Mouse (Mus musculus) forebrain, embryonic 12.5 days (tissue): ENCODE measurements around the gene Lhfpl5. TPM values are rescaled to one million over a fixed set of nuclear protein-coding genes. Genes with fewer than 3 reads are reported as not detected.

Experiments used
- ATAC-seq: fragments of 200-750 bp; cut with Nextera tagmentation; 2 replicates; pipeline ENCODE4 v1.8.0; 2017; ENCODE audit warnings: moderate TSS enrichment; ENCODE audit not compliant: low FRiP score
- H3K27ac ChIP-seq: fragments of 300-500 bp; sonication (generic); 2 replicates; pipeline ENCODE4 v1.5.1; 2016; ENCODE audit warnings: mild to moderate bottlenecking
- H3K27me3 ChIP-seq: fragments of 300-500 bp; sonication (generic); 2 replicates; pipeline ENCODE4 v1.6.1; 2016; ENCODE audit warnings: mild to moderate bottlenecking
- H3K36me3 ChIP-seq: fragments of 300-500 bp; sonication (generic); replicated peaks from 2 replicates; pipeline ENCODE4 v1.6.1; 2016; ENCODE audit warnings: mild to moderate bottlenecking
- H3K4me1 ChIP-seq: fragments of 300-500 bp; sonication (generic); 2 replicates; pipeline ENCODE4 v1.6.1; 2016
- H3K4me2 ChIP-seq: fragments of 300-500 bp; sonication (generic); 2 replicates; pipeline ENCODE4 v1.6.1; 2016; ENCODE audit warnings: mild to moderate bottlenecking, moderate library complexity
- H3K4me3 ChIP-seq: fragments of 300-500 bp; sonication (generic); replicated peaks from 2 replicates; pipeline ENCODE4 v1.5.1; 2016; ENCODE audit warnings: mild to moderate bottlenecking
- H3K9ac ChIP-seq: fragments of 300-500 bp; sonication (generic); 2 replicates; pipeline ENCODE4 v1.6.1; 2016; ENCODE audit warnings: mild to moderate bottlenecking
- H3K9me3 ChIP-seq: fragments of 300-500 bp; sonication (generic); 2 replicates; pipeline ENCODE4 v1.6.1; 2016
- WGBS: fragments of 180-500 bp; shearing (Covaris S2); methylation state at CpG from one replicate; pipeline ENCODE4 v1.1.7; 2016; 5-methylcytosine and 5-hydroxymethylcytosine counted together
- polyA plus RNA-seq: library from polyadenylated mRNA; unstranded; fragments of >200 nt; fragmentation: Nextera tagmentation; extraction: Ambion mirVana; gene quantifications from 2 replicates; pipeline ENCODE4 v1.2.1, GENCODE M21; 2016

Lhfpl5 gene
- 1.3 and 1.5 TPM in 2 replicates for polyA plus RNA-seq

GRCm38 (mm10) chr17:28575244-28576125, at the start of gene Lhfpl5:
Lhfpl5 (plus strand) TSS chr17:28575641.
- H3K4me2 ChIP-seq: peak within 1 kb of the TSS; percentile 68
- peak within 1 kb of the TSS; percentile 38 for H3K4me3 ChIP-seq
- no peaks in the 10 kb centered on the region for H3K36me3 ChIP-seq
- H3K27me3 ChIP-seq: peaks cover 16% of the 10 kb centered on the region
- no peak within 1 kb of the TSS for H3K27ac ChIP-seq
- WGBS: 16% methylated on average over 47 of the region's 50 CpGs
- peak; percentile 81 for ATAC-seq
- peak within 1 kb of the TSS; percentile 22; the same call in 1 of the 2 replicates for H3K9ac ChIP-seq
- peaks cover 8% of the 10 kb centered on the region for H3K4me1 ChIP-seq
- no peaks in the 10 kb centered on the region for H3K9me3 ChIP-seq

DNA sequence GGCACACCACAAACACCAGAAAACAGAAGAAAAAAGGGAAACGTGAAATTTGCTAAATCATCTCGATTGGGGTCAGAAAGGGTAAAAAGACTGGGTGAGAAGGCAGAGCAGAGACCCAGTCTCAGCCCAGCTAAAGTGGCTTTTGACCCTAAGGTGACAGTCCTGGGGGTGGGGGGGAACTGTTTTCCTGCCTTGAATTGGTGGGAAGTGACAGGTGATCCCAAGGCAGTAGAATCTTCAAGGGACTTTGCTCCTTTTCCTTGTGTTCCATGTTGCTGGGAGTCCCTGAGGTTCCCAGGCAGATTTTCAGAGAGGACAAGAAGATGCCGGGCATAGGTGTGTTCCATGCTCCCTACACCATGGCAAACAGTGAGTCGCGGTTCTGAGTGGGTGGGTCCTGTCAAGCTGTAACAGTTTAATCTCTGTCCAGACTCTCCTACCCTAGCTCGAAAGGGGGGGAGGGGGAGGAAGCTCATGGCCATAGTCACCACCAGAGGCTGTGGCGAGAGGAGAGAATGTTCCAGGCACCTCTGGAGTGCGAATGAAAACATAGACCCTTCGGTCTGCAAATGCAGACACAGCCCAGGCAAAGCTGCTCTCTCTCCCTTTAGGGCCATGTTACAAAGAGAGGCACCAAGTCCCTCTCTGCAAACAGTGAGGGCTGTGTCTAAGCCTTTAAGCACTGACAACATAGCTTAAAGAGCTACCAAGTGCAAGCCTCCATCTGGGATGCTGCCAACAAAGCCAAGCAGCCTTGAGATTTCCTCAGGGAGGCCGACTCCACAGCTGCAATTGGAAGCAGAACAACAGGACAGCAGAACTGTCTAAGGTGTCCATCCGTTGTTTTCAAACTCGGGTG, 48.0 kb upstream of the Lhfpl5 start:
- no peaks in the 10 kb centered on the region for H3K36me3 ChIP-seq
- ATAC-seq: no peak
- no peak overlapping the region for H3K27ac ChIP-seq
- no peaks in the 10 kb centered on the region for H3K9me3 ChIP-seq
- no peak overlapping the region for H3K4me3 ChIP-seq
- H3K9ac ChIP-seq: peak overlapping the region; percentile 4; the same call in 1 of the 2 replicates
- H3K4me1 ChIP-seq: peaks cover 15% of the 10 kb centered on the region
- peak overlapping the region; percentile 24; the same call in 1 of the 2 replicates for H3K4me2 ChIP-seq
- 50% methylated on average over 12 of the region's 12 CpGs for WGBS
- peaks cover 45% of the 10 kb centered on the region for H3K27me3 ChIP-seq

GRCm38 (mm10) chr17:28528043-28528351, 47.4 kb upstream of the Lhfpl5 start:
- Histone ChIP-seq H3K27me3 (peaks cover 46% of the 10 kb centered on the region), H3K9ac (no peak overlapping the region)
- 0 out of 2 replicates have a peak, but pooled peaks have one; percentile 53 for ATAC-seq

DNA sequence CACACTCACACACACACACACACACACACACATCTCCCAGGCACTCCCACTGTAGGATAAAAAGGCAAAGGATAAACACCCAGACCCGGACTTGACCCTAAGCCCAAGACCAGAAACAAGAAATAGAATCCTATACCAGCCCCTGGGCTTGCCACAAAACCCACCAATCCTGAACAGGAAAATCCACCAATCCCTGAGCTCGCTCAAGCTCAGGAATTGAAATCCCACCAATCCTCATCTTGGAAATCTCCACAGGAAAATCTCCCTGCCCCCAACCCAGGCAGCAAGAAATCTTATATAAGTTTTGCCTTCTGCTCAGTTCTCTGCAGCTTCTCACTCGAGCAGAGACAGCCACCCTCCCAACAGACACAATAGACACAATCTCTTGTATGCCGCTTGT, 46.3 kb upstream of the Lhfpl5 start:
- Histone ChIP-seq H3K36me3 (no peaks in the 10 kb centered on the region), H3K27ac (no peak overlapping the region), H3K4me3 (no peak overlapping the region), H3K4me1 (peaks cover 8% of the 10 kb centered on the region; the same call in 1 of the 2 replicates), H3K9me3 (no peaks in the 10 kb centered on the region), H3K4me2 (no peak overlapping the region), H3K27me3 (peaks cover 38% of the 10 kb centered on the region), H3K9ac (no peak overlapping the region)
- WGBS: 77% methylated on average over 4 of the region's 4 CpGs
- ATAC-seq: no peak

More at GRCm38 (mm10) chr17:28528043-28528351, 47.4 kb upstream of the Lhfpl5 start:
- Histone ChIP-seq H3K4me3 (no peak overlapping the region), H3K9me3 (no peaks in the 10 kb centered on the region), H3K4me1 (peaks cover 11% of the 10 kb centered on the region; the same call in 1 of the 2 replicates), H3K27ac (no peak overlapping the region), H3K36me3 (no peaks in the 10 kb centered on the region), H3K4me2 (peak overlapping the region; percentile 24; the same call in 1 of the 2 replicates)
- WGBS: 5% methylated on average over 6 of the region's 6 CpGs

DNA sequence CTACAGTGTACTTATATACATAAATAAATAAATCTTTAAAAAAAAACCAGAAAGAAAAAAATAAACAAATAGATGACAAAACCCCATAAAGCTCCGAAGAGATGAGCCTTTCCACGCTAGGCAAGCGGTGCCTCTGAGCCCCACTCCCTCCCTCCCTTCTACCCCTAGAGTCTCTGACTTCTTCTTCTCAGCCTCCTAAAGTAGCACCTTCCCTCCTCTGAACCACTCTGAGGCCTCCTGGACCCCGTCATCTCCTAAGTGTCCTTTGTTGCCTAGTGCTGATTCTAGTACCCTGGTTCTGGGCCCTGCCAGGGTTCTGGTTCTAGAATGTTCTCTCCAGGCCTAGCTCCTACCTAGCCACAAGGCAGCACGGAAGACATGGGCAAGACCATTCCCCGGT, 44.9 kb upstream of the Lhfpl5 start, which contains the start of gene Armc12:
TSS of gene Armc12 (plus strand) at position 301 of the 400 bp plus-strand sequence.
- H3K4me3 ChIP-seq: no peak within 1 kb of the TSS
- 0 out of 2 replicates have a peak within 1 kb of the TSS, but pooled peaks have one; percentile 22 for H3K4me2 ChIP-seq
- no peak within 1 kb of the TSS for H3K27ac ChIP-seq
- H3K4me1 ChIP-seq: peaks cover 8% of the 10 kb centered on the region; the same call in 1 of the 2 replicates
- ATAC-seq: no peak
- no peaks in the 10 kb centered on the region for H3K36me3 ChIP-seq
- no peaks in the 10 kb centered on the region for H3K9me3 ChIP-seq
- H3K9ac ChIP-seq: no peak within 1 kb of the TSS
- WGBS: 89% methylated on average over 6 of the region's 6 CpGs
- peaks cover 30% of the 10 kb centered on the region; the same call in 1 of the 2 replicates for H3K27me3 ChIP-seq

GRCm38 (mm10) chr17:28531946-28532345, 43.5 kb upstream of the Lhfpl5 start:
- Histone ChIP-seq H3K4me1 (peaks cover 8% of the 10 kb centered on the region; the same call in 1 of the 2 replicates), H3K27me3 (peaks cover 30% of the 10 kb centered on the region; the same call in 1 of the 2 replicates), H3K36me3 (no peaks in the 10 kb centered on the region), H3K4me2 (peak overlapping the region; percentile 22), H3K9me3 (no peaks in the 10 kb centered on the region), H3K4me3 (0 out of 2 replicates have a peak overlapping the region, but pooled peaks have one; percentile 8), H3K9ac (no peak overlapping the region), H3K27ac (no peak overlapping the region)
- WGBS: 15% methylated on average over 18 of the region's 18 CpGs
- no peak for ATAC-seq

- Histone ChIP-seq H3K27ac (no peak overlapping the region), H3K4me2 (no peak overlapping the region), H3K9ac (no peak overlapping the region), H3K27me3 (peaks cover 29% of the 10 kb centered on the region; the same call in 1 of the 2 replicates), H3K4me3 (no peak overlapping the region), H3K4me1 (peaks cover 6% of the 10 kb centered on the region; the same call in 1 of the 2 replicates), H3K36me3 (no peaks in the 10 kb centered on the region), H3K9me3 (no peaks in the 10 kb centered on the region)
- no peak for ATAC-seq
- WGBS: 88% methylated on average over 7 of the region's 7 CpGs
Observed at GRCm38 (mm10) chr17:28532557-28532956, 42.9 kb upstream of the Lhfpl5 start.

DNA sequence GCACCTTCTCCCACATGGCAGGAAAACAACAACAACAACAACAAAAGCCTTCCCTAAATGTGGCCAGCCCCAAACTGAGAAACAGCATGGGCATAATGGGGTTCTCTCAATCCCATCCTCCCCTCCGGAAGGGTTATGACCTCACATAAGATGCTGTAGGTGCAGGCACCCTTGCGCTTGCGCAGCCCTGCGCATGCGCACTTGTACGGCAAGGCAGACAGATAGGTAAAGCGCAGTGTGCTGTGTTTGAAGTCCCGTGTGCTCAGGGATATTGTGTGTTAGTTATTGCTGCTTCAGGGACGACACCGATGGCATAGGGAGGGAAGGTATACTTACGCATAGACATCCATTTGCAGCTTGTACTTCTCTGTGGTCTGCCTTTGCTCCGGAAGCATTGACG, 42.1 kb upstream of the Lhfpl5 start:
- Histone ChIP-seq H3K36me3 (no peaks in the 10 kb centered on the region), H3K9me3 (no peaks in the 10 kb centered on the region), H3K4me1 (0 out of 2 replicates have a peak, but pooled peaks cover 3% of the 10 kb centered on the region), H3K27ac (no peak overlapping the region), H3K4me3 (no peak overlapping the region), H3K27me3 (peaks cover 26% of the 10 kb centered on the region; the same call in 1 of the 2 replicates), H3K4me2 (no peak overlapping the region), H3K9ac (no peak overlapping the region)
- no peak for ATAC-seq
- 93% methylated on average over 13 of the region's 13 CpGs for WGBS

DNA sequence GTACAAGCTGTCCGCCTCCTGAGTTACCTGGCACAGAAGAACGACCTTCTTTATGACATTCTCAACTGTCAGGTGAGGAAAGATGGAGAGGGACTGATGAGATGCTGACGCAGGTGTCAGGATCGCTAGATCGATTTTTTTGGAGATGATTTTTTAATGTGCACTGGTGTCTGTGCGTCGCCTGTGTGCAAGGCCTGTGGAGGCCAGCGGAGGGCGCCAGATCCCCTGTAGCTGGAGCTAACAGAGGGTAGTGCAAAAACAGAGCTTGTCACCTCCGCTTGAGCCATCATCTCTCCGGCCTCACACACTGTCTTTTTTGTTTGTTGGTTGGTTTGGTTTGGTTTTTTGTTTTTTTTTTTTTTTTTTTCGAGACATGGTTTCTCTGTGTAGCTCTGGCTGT, 37.6 kb upstream of the Lhfpl5 start:
- Histone ChIP-seq H3K9ac (no peak overlapping the region), H3K4me2 (no peak overlapping the region), H3K36me3 (no peaks in the 10 kb centered on the region), H3K4me3 (no peak overlapping the region), H3K27ac (no peak overlapping the region), H3K9me3 (peaks cover 11% of the 10 kb centered on the region), H3K4me1 (no peaks in the 10 kb centered on the region), H3K27me3 (no peaks in the 10 kb centered on the region)
- ATAC-seq: no peak
- 56% methylated on average over 12 of the region's 12 CpGs for WGBS

DNA sequence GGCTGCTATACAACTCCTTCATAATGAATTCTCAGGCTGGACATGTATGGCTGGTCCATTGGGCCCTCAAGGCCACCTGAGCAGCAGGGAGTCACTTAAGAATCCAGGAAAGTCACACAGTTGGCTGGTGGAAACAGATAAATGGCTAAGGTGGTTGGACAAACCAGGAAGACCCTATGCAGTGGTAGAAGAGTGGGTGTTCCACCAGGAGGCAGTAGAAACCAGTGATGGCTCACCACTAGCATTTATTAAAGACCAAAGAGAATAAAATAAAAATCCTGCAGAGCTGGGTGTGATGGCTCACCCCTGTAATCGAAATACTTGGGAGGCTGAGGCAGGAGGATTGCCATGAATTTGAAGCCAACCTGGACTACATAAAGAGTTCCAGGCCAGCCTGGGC, 28.5 kb upstream of the Lhfpl5 start:
- ATAC-seq: no peak
- 96% methylated on average over 1 of the region's 1 CpGs for WGBS
- peaks cover 2% of the 10 kb centered on the region for H3K9me3 ChIP-seq
- no peaks in the 10 kb centered on the region for H3K4me1 ChIP-seq
- no peaks in the 10 kb centered on the region for H3K36me3 ChIP-seq
- no peak overlapping the region for H3K4me3 ChIP-seq
- no peak overlapping the region for H3K4me2 ChIP-seq
- no peak overlapping the region for H3K9ac ChIP-seq
- H3K27me3 ChIP-seq: no peaks in the 10 kb centered on the region
- no peak overlapping the region for H3K27ac ChIP-seq

DNA sequence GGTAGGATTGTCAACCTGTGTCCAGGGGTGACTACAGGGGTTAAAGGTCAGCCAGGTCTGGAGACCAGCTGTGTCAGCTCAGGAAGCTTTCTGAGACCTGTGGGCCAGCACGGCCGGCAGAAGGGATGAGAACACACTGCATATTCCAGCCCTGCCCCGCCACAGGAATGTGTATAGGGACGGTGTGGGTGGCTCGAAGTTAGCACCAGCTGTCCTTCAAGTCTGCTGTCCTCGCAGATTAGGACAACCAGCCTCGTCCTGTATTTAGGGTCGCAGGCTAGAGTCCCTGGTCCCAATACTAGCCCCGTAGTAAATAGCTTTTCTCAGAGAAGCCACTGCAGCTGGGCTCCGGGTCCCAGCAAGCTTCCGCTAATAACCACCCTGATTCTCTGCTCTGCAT, 26.9 kb upstream of the Lhfpl5 start:
- Histone ChIP-seq H3K4me1 (peaks cover 2% of the 10 kb centered on the region; the same call in 1 of the 2 replicates), H3K4me2 (no peak overlapping the region), H3K36me3 (no peaks in the 10 kb centered on the region), H3K9me3 (no peaks in the 10 kb centered on the region; the same call in 1 of the 2 replicates), H3K4me3 (no peak overlapping the region), H3K9ac (no peak overlapping the region), H3K27me3 (no peaks in the 10 kb centered on the region; the same call in 1 of the 2 replicates), H3K27ac (no peak overlapping the region)
- no peak for ATAC-seq
- WGBS: 72% methylated on average over 11 of the region's 11 CpGs

DNA sequence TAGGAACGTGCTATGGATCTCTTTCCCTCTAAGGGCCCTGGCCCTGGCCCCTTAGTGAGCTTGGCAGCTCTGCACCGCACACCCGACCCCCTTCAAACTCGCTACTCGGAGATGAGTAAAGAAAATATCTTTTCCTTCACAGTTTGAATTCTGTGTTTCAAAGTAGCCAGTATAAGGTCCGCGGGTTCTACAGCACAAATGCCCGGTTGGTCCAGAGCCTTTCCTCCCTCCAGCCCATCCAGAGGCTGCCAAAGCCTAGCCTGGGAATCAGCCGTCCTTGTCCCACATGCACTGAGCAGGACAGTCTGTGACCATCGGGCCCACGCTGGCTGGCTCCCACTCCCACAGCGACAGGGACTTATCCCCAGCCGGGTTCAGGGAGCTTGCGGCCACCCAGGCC, 26.3 kb upstream of the Lhfpl5 start, which contains the start of gene Clpsl2:
TSS of gene Clpsl2 (plus strand) at position 301 of the 400 bp plus-strand sequence.
- H3K4me1 ChIP-seq: peaks cover 2% of the 10 kb centered on the region; the same call in 1 of the 2 replicates
- H3K9ac ChIP-seq: no peak within 1 kb of the TSS
- WGBS: 74% methylated on average over 14 of the region's 14 CpGs
- H3K4me2 ChIP-seq: no peak within 1 kb of the TSS
- ATAC-seq: no peak
- H3K27ac ChIP-seq: no peak within 1 kb of the TSS
- H3K9me3 ChIP-seq: no peaks in the 10 kb centered on the region; the same call in 1 of the 2 replicates
- H3K4me3 ChIP-seq: no peak within 1 kb of the TSS
- H3K27me3 ChIP-seq: no peaks in the 10 kb centered on the region; the same call in 1 of the 2 replicates
- H3K36me3 ChIP-seq: no peaks in the 10 kb centered on the region
